ENCODE assay signal across 28 mouse cellular contexts in genomic region chr16:34784675-34785074, GRCm38 (mm10). TPM values are rescaled to one million over a fixed set of nuclear protein-coding genes. Genes with fewer than 3 reads are reported as not detected.
DNase-seq lines count a peak whose midpoint lies in the region; ATAC-seq lines count a peak whose summit lies in the region.
"Had no signal": no experiment of that assay in that cellular context is flagged by ENCODE, and none has a peak within 500 bp of the region (broad histone marks: within the 10 kb centered on the region; RNA-seq: fewer than 3 reads in every experiment).

No protein-coding gene starts in this region.

- peaks cover 8% of the 10 kb centered on the region for H3K4me1 ChIP-seq in lung, embryonic 16.5 days (replicated peaks; ENCODE audit: control insufficient read depth, insufficient read depth, low read length)
- no peaks in the 10 kb centered on the region for H3K4me1 ChIP-seq in neural tube, embryonic 15.5 days
- H3K4me1 ChIP-seq: hindbrain, embryonic 15.5 days; midbrain, embryonic 15.5 days; neural tube, embryonic 13.5 days had no signal

- DNase-seq in lung, postnatal 14 days = no peak
- DNase-seq in 3T3-L1 (ENCODE audit: low read depth, low spot score) = peak; percentile 93
- DNase-seq in Muller cell, postnatal 12 days (ENCODE audit: inconsistent ontology term) = peak; percentile 36
- DNase-seq in adrenal gland, adult (ENCODE audit: inconsistent age in 2 of 2, low spot score in 1 of 2) = no peak
- no peak for DNase-seq in frontal cortex, postnatal 25 days (ENCODE audit: low spot score in 2 of 2)
- DNase-seq: adrenal gland, postnatal 25 days; cerebellum, adult 18-20 months; cerebellum, postnatal 10 days; gastrocnemius, postnatal 25 days; heart, postnatal 14 days; kidney, adult 11 months; kidney, postnatal 14 days; liver; retina, postnatal 1 day; right cerebral cortex, postnatal 14 days; thymus, postnatal 4 days had no signal

- no peak overlapping the region for H3K4me3 ChIP-seq in lung, embryonic 16.5 days (ENCODE audit: low read length)
- no peak overlapping the region for H3K4me3 ChIP-seq in neural tube, embryonic 15.5 days (replicated peaks)
- H3K4me3 ChIP-seq: hindbrain, embryonic 10.5 days; hindbrain, embryonic 15.5 days; lung, embryonic 15.5 days; midbrain, embryonic 10.5 days; midbrain, embryonic 15.5 days; neural tube, embryonic 13.5 days had no signal

- WGBS in lung, embryonic 16.5 days = 47% methylated on average over 4 of the region's 4 CpGs
- WGBS in neural tube, embryonic 15.5 days = 79% methylated on average over 4 of the region's 4 CpGs

- no peak overlapping the region for H3K9ac ChIP-seq in lung, embryonic 16.5 days (ENCODE audit: low read length)
- no peak overlapping the region for H3K9ac ChIP-seq in neural tube, embryonic 15.5 days (replicated peaks)
- H3K9ac ChIP-seq: hindbrain, embryonic 15.5 days; liver, embryonic 14.5 days; lung, embryonic 15.5 days; midbrain, embryonic 15.5 days; neural tube, embryonic 13.5 days had no signal

- no peaks in the 10 kb centered on the region for H3K9me3 ChIP-seq in lung, embryonic 16.5 days (ENCODE audit: control insufficient read depth, low read length)
- no peaks in the 10 kb centered on the region for H3K9me3 ChIP-seq in neural tube, embryonic 15.5 days (replicated peaks)
- H3K9me3 ChIP-seq: hindbrain, embryonic 10.5 days; hindbrain, embryonic 15.5 days; lung, embryonic 15.5 days; midbrain, embryonic 10.5 days; midbrain, embryonic 15.5 days; neural tube, embryonic 13.5 days had no signal

- H3K4me2 ChIP-seq in lung, embryonic 16.5 days (ENCODE audit: low read depth, low read length) = no peak overlapping the region
- no peak overlapping the region for H3K4me2 ChIP-seq in neural tube, embryonic 15.5 days
- H3K4me2 ChIP-seq: hindbrain, embryonic 15.5 days; lung, embryonic 15.5 days; midbrain, embryonic 15.5 days; neural tube, embryonic 13.5 days had no signal

- peak; percentile 64 for ATAC-seq in lung, embryonic 16.5 days (ENCODE audit: low read depth)
- ATAC-seq in granulocyte monocyte progenitor cell, adult 5-6 weeks (replicated peaks; ENCODE audit: poor library complexity, severe bottlenecking) = peak; percentile 52
- ATAC-seq in neural tube, embryonic 15.5 days (ENCODE audit: low FRiP score) = no peak
- ATAC-seq: forebrain, embryonic 14.5 days; inflammation-experienced regulatory T-cells, adult 6 months; midbrain, embryonic 15.5 days had no signal

- H3K27ac ChIP-seq in lung, embryonic 16.5 days (ENCODE audit: low read length) = no peak overlapping the region
- no peak overlapping the region for H3K27ac ChIP-seq in neural tube, embryonic 15.5 days (replicated peaks)
- H3K27ac ChIP-seq: hindbrain, embryonic 10.5 days; hindbrain, embryonic 15.5 days; liver, embryonic 14.5 days; lung, embryonic 15.5 days; midbrain, embryonic 10.5 days; midbrain, embryonic 15.5 days; neural tube, embryonic 13.5 days had no signal

- H3K36me3 ChIP-seq in lung, embryonic 16.5 days (ENCODE audit: control insufficient read depth, insufficient read depth, low read length) = no peaks in the 10 kb centered on the region
- no peaks in the 10 kb centered on the region for H3K36me3 ChIP-seq in neural tube, embryonic 15.5 days
- H3K36me3 ChIP-seq: hindbrain, embryonic 10.5 days; hindbrain, embryonic 15.5 days; lung, embryonic 15.5 days; midbrain, embryonic 10.5 days; midbrain, embryonic 15.5 days; neural tube, embryonic 13.5 days had no signal

- H3K27me3 ChIP-seq in lung, embryonic 16.5 days (ENCODE audit: control insufficient read depth, insufficient read depth, low read depth, low read length) = no peaks in the 10 kb centered on the region
- H3K27me3 ChIP-seq in neural tube, embryonic 15.5 days (replicated peaks) = no peaks in the 10 kb centered on the region
- H3K27me3 ChIP-seq: hindbrain, embryonic 15.5 days; lung, embryonic 15.5 days; midbrain, embryonic 15.5 days; neural tube, embryonic 13.5 days had no signal

RNA-seq across cellular contexts. Expression of gene Mylk, which starts 39.7 kb away (rescaled TPM):
- polyA plus RNA-seq in lung, embryonic 16.5 days (2015; fragmentation: Nextera tagmentation; extraction: Ambion mirVana) = 141 and 144 TPM in 2 replicates
- total RNA-seq in granulocyte monocyte progenitor cell, adult 5-6 weeks (2014; fragmentation: Nextera tagmentation) = 0.17 and 0.92 TPM in 2 replicates
- 3.1 and 4.3 TPM in 2 replicates for total RNA-seq in granulocyte monocyte progenitor cell, adult 5-6 weeks (2017)
- polyA plus RNA-seq in neural tube, embryonic 15.5 days (2015; fragmentation: Nextera tagmentation; extraction: Ambion mirVana) = 4.5 and 31.5 TPM in 2 replicates
- polyA plus RNA-seq: inflammation-experienced regulatory T-cells, adult 6 months had no signal

Comparison
In these comparisons a context has a peak if more than half of its experiments do, and no peak if none do; other contexts are left out.
1. DNase-seq: peak in 3T3-L1 (single experiment) and Muller cell, postnatal 12 days (single experiment); none in lung, postnatal 14 days (single experiment), adrenal gland, adult (0 of 2) and frontal cortex, postnatal 25 days (0 of 2).